Comparison of ENCODE assay signal across 7 mouse cellular contexts in the genomic region with DNA sequence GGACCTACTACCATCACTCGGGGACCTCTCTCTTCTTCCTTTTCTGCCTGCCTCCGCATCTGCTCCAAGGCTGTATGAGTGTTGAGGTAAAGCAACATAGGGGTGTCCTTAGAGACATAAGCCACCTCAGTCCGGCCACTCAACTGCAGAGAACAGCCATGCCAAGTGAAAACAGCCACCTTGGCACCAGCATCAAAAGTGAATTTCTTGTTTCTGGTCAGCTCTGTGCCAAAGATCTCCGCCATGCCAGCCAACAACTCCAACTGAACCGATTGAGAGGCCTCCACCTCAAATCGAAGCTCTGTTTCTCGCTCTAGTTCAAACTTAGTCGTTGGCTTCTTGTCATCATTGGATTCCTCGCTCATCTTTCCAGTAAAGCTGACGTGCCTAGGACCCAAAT. TPM values are rescaled to one million over a fixed set of nuclear protein-coding genes. Genes with fewer than 3 reads are reported as not detected.
DNase-seq lines count a peak whose midpoint lies in the region; ATAC-seq and TF ChIP-seq lines count a peak whose summit lies in the region.

No protein-coding gene starts in this region.

- H3K27ac ChIP-seq in hindbrain, embryonic 10.5 days, result no peak overlapping the region
- no peak overlapping the region for H3K27ac ChIP-seq in hindbrain, embryonic 16.5 days (ENCODE audit: low read depth, low read length)
- H3K27ac ChIP-seq in ES-Bruce4 (ENCODE audit: insufficient read depth, low read length), result no peak overlapping the region
- no peak overlapping the region for H3K27ac ChIP-seq in embryonic facial prominence, embryonic 12.5 days
- H3K27ac ChIP-seq in liver, embryonic 15.5 days (replicated peaks), result peak overlapping the region; percentile 94; the same call in 1 of the 2 replicates

- H3K27me3 ChIP-seq in hindbrain, embryonic 10.5 days (ENCODE audit: insufficient read depth, poor library complexity, severe bottlenecking), result no peaks in the 10 kb centered on the region
- H3K27me3 ChIP-seq in hindbrain, embryonic 16.5 days (replicated peaks; ENCODE audit: control insufficient read depth, insufficient read depth, low read length), result no peaks in the 10 kb centered on the region
- no peaks in the 10 kb centered on the region for H3K27me3 ChIP-seq in ES-Bruce4 (ENCODE audit: control insufficient read depth, insufficient read depth, low read length, poor library complexity, severe bottlenecking)
- H3K27me3 ChIP-seq in embryonic facial prominence, embryonic 12.5 days, result no peaks in the 10 kb centered on the region
- H3K27me3 ChIP-seq in liver, embryonic 15.5 days, result no peaks in the 10 kb centered on the region

- 0 out of 2 replicates have a peak overlapping the region, but pooled peaks have one; percentile 68 for H3K4me3 ChIP-seq in hindbrain, embryonic 10.5 days
- no peak overlapping the region for H3K4me3 ChIP-seq in hindbrain, embryonic 16.5 days (ENCODE audit: low read length)
- H3K4me3 ChIP-seq in ES-Bruce4 (ENCODE audit: low read depth, low read length), result no peak overlapping the region
- H3K4me3 ChIP-seq in embryonic facial prominence, embryonic 12.5 days, result no peak overlapping the region
- peak overlapping the region; percentile 67 for H3K4me3 ChIP-seq in liver, embryonic 15.5 days (replicated peaks)

- no peaks in the 10 kb centered on the region for H3K9me3 ChIP-seq in hindbrain, embryonic 10.5 days
- H3K9me3 ChIP-seq in hindbrain, embryonic 16.5 days (ENCODE audit: control insufficient read depth, low read length), result no peaks in the 10 kb centered on the region
- H3K9me3 ChIP-seq in ES-Bruce4 (replicated peaks; ENCODE audit: control insufficient read depth, insufficient read depth, low read length, poor library complexity, severe bottlenecking), result no peaks in the 10 kb centered on the region
- H3K9me3 ChIP-seq in embryonic facial prominence, embryonic 12.5 days, result no peaks in the 10 kb centered on the region
- H3K9me3 ChIP-seq in liver, embryonic 15.5 days (replicated peaks), result no peaks in the 10 kb centered on the region

- TF ChIP-seq CTCF in ES-Bruce4 (IDR thresholded peaks at IDR 0.05; ENCODE audit: low read depth, low read length), result no peak

- peaks cover 26% of the 10 kb centered on the region for H3K4me1 ChIP-seq in hindbrain, embryonic 10.5 days (replicated peaks)
- peaks cover 23% of the 10 kb centered on the region for H3K4me1 ChIP-seq in hindbrain, embryonic 16.5 days (ENCODE audit: control insufficient read depth, insufficient read depth, low read depth, low read length)
- no peaks in the 10 kb centered on the region for H3K4me1 ChIP-seq in ES-Bruce4 (ENCODE audit: control insufficient read depth, insufficient read depth, low read length)
- H3K4me1 ChIP-seq in embryonic facial prominence, embryonic 12.5 days, result peaks cover 12% of the 10 kb centered on the region
- peaks cover 78% of the 10 kb centered on the region for H3K4me1 ChIP-seq in liver, embryonic 15.5 days (replicated peaks)

- no peak overlapping the region for H3K9ac ChIP-seq in hindbrain, embryonic 16.5 days (ENCODE audit: low read depth, low read length)
- H3K9ac ChIP-seq in ES-Bruce4 (ENCODE audit: low read depth, poor library complexity, severe bottlenecking), result peak overlapping the region; percentile 72; the same call in 1 of the 2 replicates
- no peak overlapping the region for H3K9ac ChIP-seq in embryonic facial prominence, embryonic 12.5 days
- peak overlapping the region; percentile 63 for H3K9ac ChIP-seq in liver, embryonic 15.5 days

- DNase-seq in hindbrain, embryonic 10.5 days (ENCODE audit: low spot score), result no peak
- DNase-seq in embryo, embryonic 10 days (ENCODE audit: low spot score), result no peak
- DNase-seq in thymus, adult 18-20 months, result no peak

- ATAC-seq in hindbrain, embryonic 16.5 days, result no peak
- ATAC-seq in embryonic facial prominence, embryonic 12.5 days (ENCODE audit: insufficient number of reproducible peaks, insufficient read depth, low FRiP score, low TSS enrichment), result no peak
- no peak for ATAC-seq in liver, embryonic 15.5 days (ENCODE audit: insufficient read depth)

- TF ChIP-seq EP300 in ES-Bruce4 (IDR thresholded peaks at IDR 0.05; ENCODE audit: insufficient read depth, low read depth, low read length), result no peak

- no peak overlapping the region; the same call in 1 of the 2 replicates for H3K4me2 ChIP-seq in hindbrain, embryonic 16.5 days (ENCODE audit: low read length)
- peak overlapping the region; percentile 93 for H3K4me2 ChIP-seq in embryonic facial prominence, embryonic 12.5 days (replicated peaks)
- H3K4me2 ChIP-seq in liver, embryonic 15.5 days, result peak overlapping the region; percentile 81

- WGBS in hindbrain, embryonic 10.5 days, result 94% methylated on average over 10 of the region's 10 CpGs
- WGBS in hindbrain, embryonic 16.5 days, result 95% methylated on average over 10 of the region's 10 CpGs
- 91% methylated on average over 10 of the region's 10 CpGs for WGBS in embryonic facial prominence, embryonic 12.5 days
- WGBS in liver, embryonic 15.5 days (ENCODE audit: insufficient replicate concordance), result 88% methylated on average over 10 of the region's 10 CpGs

- TF ChIP-seq POLR2A in ES-Bruce4 (IDR thresholded peaks at IDR 0.05; ENCODE audit: insufficient read depth, low read length), result no peak

- H3K36me3 ChIP-seq in hindbrain, embryonic 10.5 days, result peaks cover 48% of the 10 kb centered on the region
- H3K36me3 ChIP-seq in hindbrain, embryonic 16.5 days (ENCODE audit: control insufficient read depth, insufficient read depth, low read length), result peaks cover 8% of the 10 kb centered on the region
- peaks cover 25% of the 10 kb centered on the region for H3K36me3 ChIP-seq in ES-Bruce4 (ENCODE audit: control insufficient read depth, insufficient read depth, low read length, poor library complexity, severe bottlenecking)
- peaks cover 32% of the 10 kb centered on the region for H3K36me3 ChIP-seq in embryonic facial prominence, embryonic 12.5 days
- peaks cover 53% of the 10 kb centered on the region for H3K36me3 ChIP-seq in liver, embryonic 15.5 days (replicated peaks)

RNA-seq across cellular contexts. Expression of gene Clp1, which starts 1.4 kb away (rescaled TPM):
- polyA plus RNA-seq in hindbrain, embryonic 10.5 days (2016; fragmentation: Nextera tagmentation; extraction: Ambion mirVana), result 49.6 and 53.6 TPM in 2 replicates
- polyA plus RNA-seq in hindbrain, embryonic 16.5 days (2015; fragmentation: Nextera tagmentation; extraction: Ambion mirVana), result 18.7 and 20.5 TPM in 2 replicates
- polyA plus RNA-seq in ES-Bruce4 (2011; ENCODE audit: insufficient read depth, insufficient read length, low read depth, missing spikeins), result 32.9 and 34.9 TPM in 2 replicates
- 41.9 and 43.8 TPM in 2 replicates for polyA plus RNA-seq in embryonic facial prominence, embryonic 12.5 days (2016; fragmentation: Nextera tagmentation; extraction: Ambion mirVana)
- polyA plus RNA-seq in liver, embryonic 15.5 days (2015; fragmentation: Nextera tagmentation; extraction: Ambion mirVana), result 53.9 and 59.7 TPM in 2 replicates

RNA-seq across cellular contexts. Expression of gene Ypel4, which starts 8.1 kb away (rescaled TPM):
- polyA plus RNA-seq in hindbrain, embryonic 10.5 days (2016; fragmentation: Nextera tagmentation; extraction: Ambion mirVana), result 10.0 and 14.6 TPM in 2 replicates
- polyA plus RNA-seq in hindbrain, embryonic 16.5 days (2015; fragmentation: Nextera tagmentation; extraction: Ambion mirVana), result 16.9 and 19.9 TPM in 2 replicates
- polyA plus RNA-seq in ES-Bruce4 (2011; ENCODE audit: insufficient read depth, insufficient read length, low read depth, missing spikeins), result 0.56 and 0.73 TPM in 2 replicates
- polyA plus RNA-seq in embryonic facial prominence, embryonic 12.5 days (2016; fragmentation: Nextera tagmentation; extraction: Ambion mirVana), result 12.3 and 13.7 TPM in 2 replicates
- 66.9 and 75.7 TPM in 2 replicates for polyA plus RNA-seq in liver, embryonic 15.5 days (2015; fragmentation: Nextera tagmentation; extraction: Ambion mirVana)

RNA-seq across cellular contexts. Expression of gene Zdhhc5, which starts 10.8 kb away (rescaled TPM):
- polyA plus RNA-seq in hindbrain, embryonic 10.5 days (2016; fragmentation: Nextera tagmentation; extraction: Ambion mirVana), result 25.4 and 26.7 TPM in 2 replicates
- 15.2 and 18.2 TPM in 2 replicates for polyA plus RNA-seq in hindbrain, embryonic 16.5 days (2015; fragmentation: Nextera tagmentation; extraction: Ambion mirVana)
- 39.6 and 42.4 TPM in 2 replicates for polyA plus RNA-seq in ES-Bruce4 (2011; ENCODE audit: insufficient read depth, insufficient read length, low read depth, missing spikeins)
- 31.2 and 33.9 TPM in 2 replicates for polyA plus RNA-seq in embryonic facial prominence, embryonic 12.5 days (2016; fragmentation: Nextera tagmentation; extraction: Ambion mirVana)
- 17.3 and 18.4 TPM in 2 replicates for polyA plus RNA-seq in liver, embryonic 15.5 days (2015; fragmentation: Nextera tagmentation; extraction: Ambion mirVana)

RNA-seq across cellular contexts. Expression of gene Gm19426, which starts 17.7 kb away (rescaled TPM):
- polyA plus RNA-seq in hindbrain, embryonic 10.5 days (2016; fragmentation: Nextera tagmentation; extraction: Ambion mirVana), result 9.5 and 10.4 TPM in 2 replicates
- 4.9 and 6.7 TPM in 2 replicates for polyA plus RNA-seq in hindbrain, embryonic 16.5 days (2015; fragmentation: Nextera tagmentation; extraction: Ambion mirVana)
- polyA plus RNA-seq in ES-Bruce4 (2011; ENCODE audit: insufficient read depth, insufficient read length, low read depth, missing spikeins), result 9.9 and 10.3 TPM in 2 replicates
- 13.0 and 13.9 TPM in 2 replicates for polyA plus RNA-seq in embryonic facial prominence, embryonic 12.5 days (2016; fragmentation: Nextera tagmentation; extraction: Ambion mirVana)
- polyA plus RNA-seq in liver, embryonic 15.5 days (2015; fragmentation: Nextera tagmentation; extraction: Ambion mirVana), result 1.4 and 1.5 TPM in 2 replicates

RNA-seq across cellular contexts. Expression of gene Tmx2, which starts 46.8 kb away (rescaled TPM):
- 151 and 167 TPM in 2 replicates for polyA plus RNA-seq in hindbrain, embryonic 10.5 days (2016; fragmentation: Nextera tagmentation; extraction: Ambion mirVana)
- 342 and 364 TPM in 2 replicates for polyA plus RNA-seq in hindbrain, embryonic 16.5 days (2015; fragmentation: Nextera tagmentation; extraction: Ambion mirVana)
- polyA plus RNA-seq in ES-Bruce4 (2011; ENCODE audit: insufficient read depth, insufficient read length, low read depth, missing spikeins), result 63.5 and 69.6 TPM in 2 replicates
- polyA plus RNA-seq in embryonic facial prominence, embryonic 12.5 days (2016; fragmentation: Nextera tagmentation; extraction: Ambion mirVana), result 118 and 122 TPM in 2 replicates
- 71.2 and 71.8 TPM in 2 replicates for polyA plus RNA-seq in liver, embryonic 15.5 days (2015; fragmentation: Nextera tagmentation; extraction: Ambion mirVana)

Comparison
In these comparisons a context has a peak if more than half of its experiments do, and no peak if none do; other contexts are left out.
1. H3K4me3 ChIP-seq: peak in hindbrain, embryonic 10.5 days (single experiment) and liver, embryonic 15.5 days (single experiment); none in hindbrain, embryonic 16.5 days (single experiment), ES-Bruce4 (single experiment) and embryonic facial prominence, embryonic 12.5 days (single experiment).
2. H3K9ac ChIP-seq: peak in ES-Bruce4 (single experiment) and liver, embryonic 15.5 days (single experiment); none in hindbrain, embryonic 16.5 days (single experiment) and embryonic facial prominence, embryonic 12.5 days (single experiment).